Mouse (Mus musculus) myocyte (in vitro differentiated cells): ENCODE measurements around the gene Brd4. TPM values are rescaled to one million over a fixed set of nuclear protein-coding genes. Genes with fewer than 3 reads are reported as not detected.

Experiments
- H3K27me3 ChIP-seq: one replicate; pipeline ENCODE4 v1.6.1; 2011; ENCODE audit not compliant: control insufficient read depth, insufficient read depth, insufficient read length
- H3K36me3 ChIP-seq: one replicate; pipeline ENCODE4 v1.6.1; 2011; ENCODE audit not compliant: control insufficient read depth, insufficient read depth
- H3K4me2 ChIP-seq: one replicate; pipeline ENCODE4 v1.6.1; 2011; ENCODE audit warnings: low read depth, control low read depth
- H3K4me3 ChIP-seq: one replicate; pipeline ENCODE4 v1.5.1; 2011; ENCODE audit warnings: mild to moderate bottlenecking, control low read depth, moderate library complexity
- H3K79me2 ChIP-seq: one replicate; pipeline ENCODE4 v1.6.1; 2011; ENCODE audit not compliant: control insufficient read depth, insufficient read depth
- H3ac ChIP-seq: one replicate; pipeline ENCODE4 v1.6.1; 2011; ENCODE audit not compliant: control insufficient read depth, insufficient read length
- CEBPB ChIP-seq: IDR thresholded peaks from 2 replicates; pipeline ENCODE4 v1.6.1; 2011; ENCODE audit warnings: mild to moderate bottlenecking, moderate library complexity; ENCODE audit not compliant: poor library complexity, insufficient read depth, severe bottlenecking
- E2F4 ChIP-seq: IDR thresholded peaks from one replicate; pipeline ENCODE4 v1.6.1; 2011; ENCODE audit warnings: mild to moderate bottlenecking, control low read depth, moderate library complexity; ENCODE audit not compliant: insufficient read depth
- MAX ChIP-seq: IDR thresholded peaks from one replicate; pipeline ENCODE4 v1.6.1; 2011; ENCODE audit warnings: low read depth, mild to moderate bottlenecking, control low read depth
- MYOD1 ChIP-seq, 3 experiments: IDR thresholded peaks; one replicate each; pipeline ENCODE4 v1.6.1; 2011; ENCODE audit warnings: control low read depth in 2 of 3, low read depth in 2 of 3, mild to moderate bottlenecking in 2 of 3, moderate library complexity in 1 of 3; ENCODE audit not compliant: insufficient read length in 2 of 3, control insufficient read depth in 1 of 3
- MYOG ChIP-seq, 3 experiments: IDR thresholded peaks; one replicate each; pipeline ENCODE4 v1.6.1; 2011; ENCODE audit warnings: control low read depth in 2 of 3, low read depth in 2 of 3, mild to moderate bottlenecking in 2 of 3; ENCODE audit not compliant: insufficient read length in 2 of 3, control insufficient read depth in 1 of 3, insufficient read depth in 1 of 3
- POLR2A ChIP-seq: IDR thresholded peaks from one replicate; pipeline ENCODE4 v1.6.1; 2011; ENCODE audit warnings: low read depth, mild to moderate bottlenecking, control low read depth, moderate library complexity; ENCODE audit not compliant: insufficient read length
- POLR2AphosphoS2 ChIP-seq: IDR thresholded peaks from one replicate; pipeline ENCODE4 v1.6.1; 2011; ENCODE audit warnings: low read depth, control low read depth; ENCODE audit not compliant: insufficient read length
- REST ChIP-seq: IDR thresholded peaks from one replicate; pipeline ENCODE4 v1.6.1; 2011; ENCODE audit warnings: mild to moderate bottlenecking, control low read depth, moderate library complexity; ENCODE audit not compliant: insufficient read depth, insufficient read length
- SRF ChIP-seq: IDR thresholded peaks from one replicate; pipeline ENCODE4 v1.6.1; 2011; ENCODE audit warnings: low read depth; ENCODE audit not compliant: control insufficient read depth, insufficient read length
- TCF12 ChIP-seq: IDR thresholded peaks from one replicate; pipeline ENCODE4 v1.6.1; 2011; ENCODE audit warnings: mild to moderate bottlenecking, control low read depth; ENCODE audit not compliant: poor library complexity, insufficient read depth, severe bottlenecking
- TCF3 ChIP-seq: IDR thresholded peaks from one replicate; pipeline ENCODE4 v1.6.1; 2011; ENCODE audit warnings: low read depth, control low read depth; ENCODE audit not compliant: insufficient read length
- USF1 ChIP-seq: IDR thresholded peaks from one replicate; pipeline ENCODE4 v1.6.1; 2011; ENCODE audit warnings: low read depth, mild to moderate bottlenecking, control low read depth, moderate library complexity
- polyA plus RNA-seq: library from polyadenylated mRNA; unstranded; fragments of >200 nt; fragmentation: generic; extraction: Trizol; gene quantifications from one replicate; pipeline ENCODE4 v1.2.1, GENCODE M21; 2012; ENCODE audit warnings: missing spikeins

The Brd4 gene
- polyA plus RNA-seq, 1 experiment, result 54.3 TPM

GRCm38 (mm10) chr17:32173166-32173565 lies 111.4 kb downstream of the Brd4 start:
- Histone ChIP-seq H3K36me3 (no peaks in the 10 kb centered on the region), H3K4me2 (peak overlapping the region; percentile 68), H3ac (no peak overlapping the region), H3K4me3 (no peak overlapping the region), H3K27me3 (no peaks in the 10 kb centered on the region), H3K79me2 (no peaks in the 10 kb centered on the region)
- TF ChIP-seq CEBPB (no peak), TCF3 (no peak), USF1 (no peak), POLR2AphosphoS2 (no peak), E2F4 (no peak), MYOG (IDR thresholded peaks at IDR 0.05; ENCODE audit: control insufficient read depth in 1 of 3, insufficient read depth in 1 of 3, insufficient read length in 2 of 3, low read depth in 2 of 3) (peak in 1 of 3 experiments; percentile 29), SRF (peak; percentile 40), MAX (no peak), POLR2A (no peak), REST (no peak), MYOD1 (IDR thresholded peaks at IDR 0.05; ENCODE audit: control insufficient read depth in 1 of 3, insufficient read length in 2 of 3, low read depth in 2 of 3) (peak in 2 of 3 experiments; percentile 30 to 46), TCF12 (no peak)

- no peaks in the 10 kb centered on the region for H3K79me2 ChIP-seq
- TF ChIP-seq CEBPB, result no peak
- TF ChIP-seq SRF, result no peak
- no peak for TF ChIP-seq MYOD1 (IDR thresholded peaks at IDR 0.05; ENCODE audit: control insufficient read depth in 1 of 3, insufficient read length in 2 of 3, low read depth in 2 of 3)
- H3K4me3 ChIP-seq, result no peak overlapping the region
Observed at GRCm38 (mm10) chr17:32172485-32172884, 112.0 kb downstream of the Brd4 start.

GRCm38 (mm10) chr17:32169518-32170225 lies 114.8 kb downstream of the Brd4 start:
- Histone ChIP-seq H3ac (no peak overlapping the region), H3K27me3 (no peaks in the 10 kb centered on the region), H3K79me2 (no peaks in the 10 kb centered on the region), H3K4me3 (no peak overlapping the region), H3K36me3 (no peaks in the 10 kb centered on the region), H3K4me2 (no peak overlapping the region)
- no peak for TF ChIP-seq USF1
- peak; percentile 95 for TF ChIP-seq CEBPB
- TF ChIP-seq MYOG (IDR thresholded peaks at IDR 0.05; ENCODE audit: control insufficient read depth in 1 of 3, insufficient read depth in 1 of 3, insufficient read length in 2 of 3, low read depth in 2 of 3), result no peak
- TF ChIP-seq MYOD1 (IDR thresholded peaks at IDR 0.05; ENCODE audit: control insufficient read depth in 1 of 3, insufficient read length in 2 of 3, low read depth in 2 of 3), result peak; percentile 12 to 81 (median 75)

More at GRCm38 (mm10) chr17:32172485-32172884, 112.0 kb downstream of the Brd4 start:
- Histone ChIP-seq H3K27me3 (no peaks in the 10 kb centered on the region), H3K36me3 (no peaks in the 10 kb centered on the region), H3ac (no peak overlapping the region), H3K4me2 (peak overlapping the region; percentile 68)

GRCm38 (mm10) chr17:32166687-32167086 lies 117.8 kb downstream of the Brd4 start, which contains the start of gene Notch3:
TSS of gene Notch3 (minus strand) at chr17:32166852.
- H3K27me3 ChIP-seq, result no peaks in the 10 kb centered on the region
- H3K4me3 ChIP-seq, result peak within 1 kb of the TSS; percentile 59
- peak within 1 kb of the TSS; percentile 82 for H3K4me2 ChIP-seq
- TF ChIP-seq POLR2AphosphoS2, result peak; percentile 76
- TF ChIP-seq SRF, result no peak
- TF ChIP-seq MAX, result no peak
- TF ChIP-seq POLR2A, result peak; percentile 71
- no peak for TF ChIP-seq MYOG (IDR thresholded peaks at IDR 0.05; ENCODE audit: control insufficient read depth in 1 of 3, insufficient read depth in 1 of 3, insufficient read length in 2 of 3, low read depth in 2 of 3)
- peaks cover 5% of the 10 kb centered on the region for H3K79me2 ChIP-seq
- H3ac ChIP-seq, result peak within 1 kb of the TSS; percentile 18
- no peaks in the 10 kb centered on the region for H3K36me3 ChIP-seq

- Histone ChIP-seq H3K79me2 (peaks cover 5% of the 10 kb centered on the region), H3K4me3 (peak overlapping the region; percentile 59), H3ac (peak overlapping the region; percentile 18), H3K27me3 (no peaks in the 10 kb centered on the region), H3K4me2 (peak overlapping the region; percentile 82), H3K36me3 (no peaks in the 10 kb centered on the region)
- no peak for TF ChIP-seq E2F4
- TF ChIP-seq MYOG (IDR thresholded peaks at IDR 0.05; ENCODE audit: control insufficient read depth in 1 of 3, insufficient read depth in 1 of 3, insufficient read length in 2 of 3, low read depth in 2 of 3), result peak in 1 of 3 experiments; percentile 9
Observed at GRCm38 (mm10) chr17:32165803-32166595, 118.5 kb downstream of the Brd4 start.
